14 mouse cellular contexts compared by ENCODE assay signal in genomic region chr9:101690916-101691315, GRCm38 (mm10).
A peak's percentile ranks its signal among the peaks of the same experiment; 100 is the strongest.
DNase-seq lines count a peak whose midpoint lies in the region; ATAC-seq and TF ChIP-seq lines count a peak whose summit lies in the region.
"Had no signal": no experiment of that assay in that cellular context is flagged by ENCODE, and none has a peak within 500 bp of the region (broad histone marks: within the 10 kb centered on the region; RNA-seq: fewer than 3 reads in every experiment).

No protein-coding gene starts in this region.

- DNase-seq in intestine, embryonic 14.5 days (ENCODE audit: low spot score), result no peak
- DNase-seq in hindbrain, embryonic 10.5 days (ENCODE audit: low spot score), result no peak
- DNase-seq in hindbrain, postnatal 0 days (ENCODE audit: low spot score), result peak; percentile 15
- DNase-seq in ovary, postnatal 14 days (ENCODE audit: low spot score), result no peak
- DNase-seq in right cerebral cortex, postnatal 36 days (ENCODE audit: low spot score in 2 of 2), result no peak
- no peak for DNase-seq in left cerebral cortex, adult 11 months (ENCODE audit: low spot score)

- 58% methylated on average over 7 of the region's 7 CpGs for WGBS in intestine, embryonic 14.5 days
- 53% methylated on average over 7 of the region's 7 CpGs for WGBS in intestine, embryonic 16.5 days
- 69% methylated on average over 7 of the region's 7 CpGs for WGBS in hindbrain, embryonic 10.5 days
- WGBS in hindbrain, postnatal 0 days, result 20% methylated on average over 7 of the region's 7 CpGs
- WGBS in neural tube, embryonic 13.5 days, result 32% methylated on average over 7 of the region's 7 CpGs

- no peaks in the 10 kb centered on the region for H3K9me3 ChIP-seq in intestine, embryonic 14.5 days (ENCODE audit: control insufficient read depth, low read length)
- H3K9me3 ChIP-seq in intestine, embryonic 16.5 days (ENCODE audit: control insufficient read depth, low read length), result no peaks in the 10 kb centered on the region
- no peaks in the 10 kb centered on the region for H3K9me3 ChIP-seq in hindbrain, embryonic 10.5 days
- H3K9me3 ChIP-seq in hindbrain, postnatal 0 days (ENCODE audit: low read length), result no peaks in the 10 kb centered on the region
- 0 out of 2 replicates have a peak, but pooled peaks cover 4% of the 10 kb centered on the region for H3K9me3 ChIP-seq in neural tube, embryonic 13.5 days
- H3K9me3 ChIP-seq: embryonic facial prominence, embryonic 12.5 days had no signal

- H3K4me1 ChIP-seq in intestine, embryonic 14.5 days (replicated peaks; ENCODE audit: control insufficient read depth, insufficient read depth, low read length), result no peaks in the 10 kb centered on the region; the same call in 1 of the 2 replicates
- no peaks in the 10 kb centered on the region for H3K4me1 ChIP-seq in intestine, embryonic 16.5 days (ENCODE audit: control insufficient read depth, insufficient read depth, low read length)
- H3K4me1 ChIP-seq in hindbrain, embryonic 10.5 days (replicated peaks), result peaks cover 13% of the 10 kb centered on the region
- H3K4me1 ChIP-seq in hindbrain, postnatal 0 days (ENCODE audit: insufficient read depth, low read length), result no peaks in the 10 kb centered on the region
- H3K4me1 ChIP-seq in neural tube, embryonic 13.5 days (replicated peaks), result peaks cover 20% of the 10 kb centered on the region
- H3K4me1 ChIP-seq: embryonic facial prominence, embryonic 12.5 days had no signal

- no peaks in the 10 kb centered on the region; the same call in 1 of the 2 replicates for H3K27me3 ChIP-seq in intestine, embryonic 14.5 days (replicated peaks; ENCODE audit: control insufficient read depth, insufficient read depth, low read length)
- H3K27me3 ChIP-seq in intestine, embryonic 16.5 days (replicated peaks; ENCODE audit: control insufficient read depth, insufficient read depth, low read length), result no peaks in the 10 kb centered on the region
- H3K27me3 ChIP-seq in hindbrain, embryonic 10.5 days (ENCODE audit: insufficient read depth, poor library complexity, severe bottlenecking), result peaks cover 21% of the 10 kb centered on the region; the same call in 1 of the 2 replicates
- no peaks in the 10 kb centered on the region for H3K27me3 ChIP-seq in hindbrain, postnatal 0 days (ENCODE audit: insufficient read depth, low read length)
- H3K27me3 ChIP-seq in neural tube, embryonic 13.5 days, result peaks cover 20% of the 10 kb centered on the region; the same call in 1 of the 2 replicates
- H3K27me3 ChIP-seq: CH12.LX; embryonic facial prominence, embryonic 12.5 days had no signal

- TF ChIP-seq CTCF in hindbrain, postnatal 0 days (IDR thresholded peaks at IDR 0.05; ENCODE audit: low read depth), result no peak

- H3K27ac ChIP-seq in intestine, embryonic 14.5 days (ENCODE audit: low read depth), result no peak overlapping the region
- no peak overlapping the region for H3K27ac ChIP-seq in intestine, embryonic 16.5 days (ENCODE audit: low read length)
- peak overlapping the region; percentile 82; the same call in 1 of the 2 replicates for H3K27ac ChIP-seq in hindbrain, embryonic 10.5 days
- H3K27ac ChIP-seq in hindbrain, postnatal 0 days, result no peak overlapping the region
- peak overlapping the region; percentile 71; the same call in 1 of the 2 replicates for H3K27ac ChIP-seq in neural tube, embryonic 13.5 days (replicated peaks)
- H3K27ac ChIP-seq: embryonic facial prominence, embryonic 12.5 days; kidney, postnatal 0 days had no signal

- no peak for ATAC-seq in intestine, embryonic 14.5 days (replicated peaks; ENCODE audit: low FRiP score, low TSS enrichment, low read depth)
- ATAC-seq in intestine, embryonic 16.5 days, result no peak
- ATAC-seq in hindbrain, postnatal 0 days, result no peak
- no peak for ATAC-seq in neural tube, embryonic 13.5 days (ENCODE audit: low read depth)
- ATAC-seq: liver, postnatal 0 days had no signal

- no peak overlapping the region for H3K4me3 ChIP-seq in intestine, embryonic 14.5 days (ENCODE audit: low read depth, low read length)
- no peak overlapping the region for H3K4me3 ChIP-seq in intestine, embryonic 16.5 days (ENCODE audit: low read length)
- H3K4me3 ChIP-seq in hindbrain, embryonic 10.5 days, result peak overlapping the region; percentile 38; the same call in 1 of the 2 replicates
- no peak overlapping the region for H3K4me3 ChIP-seq in hindbrain, postnatal 0 days (ENCODE audit: low read length)
- peak overlapping the region; percentile 21; the same call in 1 of the 2 replicates for H3K4me3 ChIP-seq in neural tube, embryonic 13.5 days
- H3K4me3 ChIP-seq: embryonic facial prominence, embryonic 12.5 days; erythroblast, embryonic 14.5 days; myocyte had no signal

- peak overlapping the region; percentile 39; the same call in 1 of the 2 replicates for H3K4me2 ChIP-seq in intestine, embryonic 14.5 days (ENCODE audit: low read length)
- no peak overlapping the region for H3K4me2 ChIP-seq in intestine, embryonic 16.5 days (ENCODE audit: low read depth, low read length)
- peak overlapping the region; percentile 56 for H3K4me2 ChIP-seq in hindbrain, postnatal 0 days (ENCODE audit: low read depth, low read length)
- H3K4me2 ChIP-seq in neural tube, embryonic 13.5 days, result peak overlapping the region; percentile 54

- H3K9ac ChIP-seq in intestine, embryonic 14.5 days (ENCODE audit: low read length), result no peak overlapping the region
- H3K9ac ChIP-seq in intestine, embryonic 16.5 days (ENCODE audit: low read depth, low read length), result no peak overlapping the region
- H3K9ac ChIP-seq in hindbrain, postnatal 0 days (replicated peaks; ENCODE audit: low read length), result no peak overlapping the region
- no peak overlapping the region for H3K9ac ChIP-seq in neural tube, embryonic 13.5 days
- H3K9ac ChIP-seq: liver, postnatal 0 days had no signal

- H3K36me3 ChIP-seq in intestine, embryonic 14.5 days (ENCODE audit: control insufficient read depth, insufficient read depth, low read length), result no peaks in the 10 kb centered on the region
- H3K36me3 ChIP-seq in intestine, embryonic 16.5 days (ENCODE audit: control insufficient read depth, insufficient read depth, low read length), result no peaks in the 10 kb centered on the region
- no peaks in the 10 kb centered on the region for H3K36me3 ChIP-seq in hindbrain, embryonic 10.5 days
- no peaks in the 10 kb centered on the region for H3K36me3 ChIP-seq in hindbrain, postnatal 0 days (ENCODE audit: insufficient read depth, low read length)
- no peaks in the 10 kb centered on the region for H3K36me3 ChIP-seq in neural tube, embryonic 13.5 days
- H3K36me3 ChIP-seq: embryonic facial prominence, embryonic 12.5 days had no signal

Comparison
In these comparisons a context has a peak if more than half of its experiments do, and no peak if none do; other contexts are left out.
1. H3K27ac ChIP-seq: peak in hindbrain, embryonic 10.5 days (single experiment) and neural tube, embryonic 13.5 days (single experiment); none in intestine, embryonic 14.5 days (single experiment), intestine, embryonic 16.5 days (single experiment) and hindbrain, postnatal 0 days (single experiment).
2. H3K4me3 ChIP-seq: peak in hindbrain, embryonic 10.5 days (single experiment) and neural tube, embryonic 13.5 days (single experiment); none in intestine, embryonic 14.5 days (single experiment), intestine, embryonic 16.5 days (single experiment) and hindbrain, postnatal 0 days (single experiment).